Mouse (Mus musculus) kidney, adult 2 months (tissue): ENCODE data around the gene Snapc3. TPM values are rescaled to one million over a fixed set of nuclear protein-coding genes. Genes with fewer than 3 reads are reported as not detected.

ENCODE experiments used
- DNase-seq: peaks from one replicate; pipeline ENCODE4 v3.0.0; 2021
- H3K27ac ChIP-seq: fragments of 200-500 bp; 2 replicates; pipeline ENCODE4 v1.5.1; 2012; ENCODE audit warnings: low read depth, low read length, control low read depth, inconsistent platforms; ENCODE audit not compliant: insufficient read depth
- H3K27me3 ChIP-seq: fragments of 200-500 bp; replicated peaks from 2 replicates; pipeline ENCODE4 v1.6.1; 2012; ENCODE audit warnings: mild to moderate bottlenecking, moderate library complexity, low read length, inconsistent platforms; ENCODE audit not compliant: control insufficient read depth, insufficient read depth
- H3K36me3 ChIP-seq: fragments of 200-500 bp; 2 replicates; pipeline ENCODE4 v1.6.1; 2012; ENCODE audit warnings: mild to moderate bottlenecking, moderate library complexity, low read length, inconsistent platforms; ENCODE audit not compliant: control insufficient read depth, insufficient read depth
- H3K4me1 ChIP-seq: fragments of 200-500 bp; 2 replicates; pipeline ENCODE4 v1.6.1; 2011; ENCODE audit warnings: low read length; ENCODE audit not compliant: control insufficient read depth, insufficient read depth
- H3K4me3 ChIP-seq: fragments of 200-500 bp; 2 replicates; pipeline ENCODE4 v1.5.1; 2011; ENCODE audit warnings: mild to moderate bottlenecking, low read depth, low read length, control low read depth; ENCODE audit not compliant: insufficient read depth
- CTCF ChIP-seq: fragments of 200-500 bp; conservative IDR thresholded peaks from 2 replicates; pipeline ENCODE4 v1.5.1; 2011; ENCODE audit warnings: low read depth, mild to moderate bottlenecking, control low read depth, low read length, moderate library complexity, mixed read lengths; ENCODE audit not compliant: insufficient read depth, insufficient read length
- POLR2A ChIP-seq: fragments of 200-500 bp; IDR thresholded peaks from one replicate; pipeline ENCODE4 v1.6.1; 2011; ENCODE audit warnings: low read depth, low read length, control low read depth
- whole genome bisulfite sequencing: fragments of 180-500 bp; shearing (Covaris S2); methylation state at CpG from one replicate; pipeline ENCODE4 v1.1.7; 2018; 5-methylcytosine and 5-hydroxymethylcytosine counted together
- polyA plus RNA-seq: library from polyadenylated mRNA; depleted of rRNA; stranded (reverse); fragments of >200 nt; gene quantifications from 2 replicates; pipeline ENCODE4 v1.2.3, GENCODE M21; 2012

Snapc3 gene
- polyA plus RNA-seq, 1 experiment = 8.0 TPM

GRCm38 (mm10) chr4:83383899-83384490 is 33.5 kb upstream of the Snapc3 start:
- WGBS = 55% methylated on average over 6 of the region's 6 CpGs
- H3K4me1 ChIP-seq = no peaks in the 10 kb centered on the region

GRCm38 (mm10) chr4:83385091-83385490 is 32.4 kb upstream of the Snapc3 start:
- no peaks in the 10 kb centered on the region for H3K36me3 ChIP-seq
- no peak overlapping the region for H3K27ac ChIP-seq
- no peaks in the 10 kb centered on the region for H3K4me1 ChIP-seq
- TF ChIP-seq CTCF (no peak), POLR2A (no peak)
- no peak overlapping the region for H3K4me3 ChIP-seq
- H3K27me3 ChIP-seq = no peaks in the 10 kb centered on the region
- DNase-seq = no peak

More at GRCm38 (mm10) chr4:83383899-83384490, 33.5 kb upstream of the Snapc3 start:
- H3K27ac ChIP-seq = no peak overlapping the region
- H3K36me3 ChIP-seq = no peaks in the 10 kb centered on the region
- H3K27me3 ChIP-seq = no peaks in the 10 kb centered on the region
- DNase-seq = peak; percentile 37
- no peak for TF ChIP-seq POLR2A
- TF ChIP-seq CTCF = peak; percentile 18; the same call in 1 of the 2 replicates
- H3K4me3 ChIP-seq = no peak overlapping the region

- TF ChIP-seq CTCF (no peak), POLR2A (no peak)
- Histone ChIP-seq H3K36me3 (no peaks in the 10 kb centered on the region), H3K27me3 (no peaks in the 10 kb centered on the region), H3K4me1 (no peaks in the 10 kb centered on the region), H3K4me3 (no peak overlapping the region), H3K27ac (no peak overlapping the region)
- DNase-seq = no peak
- 29% methylated on average over 2 of the region's 2 CpGs for WGBS
Observed at GRCm38 (mm10) chr4:83390551-83390950, 27.0 kb upstream of the Snapc3 start.

GRCm38 (mm10) chr4:83391956-83392355 is 25.6 kb upstream of the Snapc3 start:
- no peaks in the 10 kb centered on the region for H3K36me3 ChIP-seq
- WGBS = 55% methylated on average over 3 of the region's 3 CpGs
- no peaks in the 10 kb centered on the region for H3K4me1 ChIP-seq
- TF ChIP-seq CTCF (no peak), POLR2A (no peak)
- H3K27me3 ChIP-seq = no peaks in the 10 kb centered on the region
- H3K27ac ChIP-seq = no peak overlapping the region
- no peak overlapping the region for H3K4me3 ChIP-seq
- no peak for DNase-seq

- WGBS = 87% methylated on average over 1 of the region's 1 CpGs
- DNase-seq = no peak
- no peak overlapping the region for H3K27ac ChIP-seq
- no peak overlapping the region for H3K4me3 ChIP-seq
- no peaks in the 10 kb centered on the region for H3K36me3 ChIP-seq
- no peaks in the 10 kb centered on the region for H3K4me1 ChIP-seq
- TF ChIP-seq CTCF (no peak), POLR2A (no peak)
- no peaks in the 10 kb centered on the region for H3K27me3 ChIP-seq
Observed at GRCm38 (mm10) chr4:83393733-83394132, 23.8 kb upstream of the Snapc3 start.

- Histone ChIP-seq H3K36me3 (no peaks in the 10 kb centered on the region), H3K27ac (no peak overlapping the region), H3K4me1 (no peaks in the 10 kb centered on the region), H3K4me3 (no peak overlapping the region), H3K27me3 (no peaks in the 10 kb centered on the region)
- 93% methylated on average over 4 of the region's 4 CpGs for WGBS
- TF ChIP-seq CTCF (no peak), POLR2A (no peak)
- DNase-seq = peak; percentile 19
Observed at GRCm38 (mm10) chr4:83396346-83396745, 21.2 kb upstream of the Snapc3 start.

GRCm38 (mm10) chr4:83396996-83397770 is 20.3 kb upstream of the Snapc3 start:
- H3K27ac ChIP-seq = no peak overlapping the region
- WGBS = 70% methylated on average over 9 of the region's 9 CpGs
- no peaks in the 10 kb centered on the region for H3K36me3 ChIP-seq
- no peaks in the 10 kb centered on the region for H3K27me3 ChIP-seq
- TF ChIP-seq CTCF (no peak), POLR2A (no peak)
- H3K4me1 ChIP-seq = no peaks in the 10 kb centered on the region
- no peak for DNase-seq
- H3K4me3 ChIP-seq = no peak overlapping the region
